Mouse (Mus musculus) myocyte (in vitro differentiated cells): ENCODE results near the gene P2ry2. TPM values are rescaled to one million over a fixed set of nuclear protein-coding genes. Genes with fewer than 3 reads are reported as not detected.

Experiments used
- H3K27me3 ChIP-seq: one replicate; pipeline ENCODE4 v1.6.1; 2011; ENCODE audit not compliant: control insufficient read depth, insufficient read depth, insufficient read length
- H3K36me3 ChIP-seq: one replicate; pipeline ENCODE4 v1.6.1; 2011; ENCODE audit not compliant: control insufficient read depth, insufficient read depth
- H3K4me2 ChIP-seq: one replicate; pipeline ENCODE4 v1.6.1; 2011; ENCODE audit warnings: low read depth, control low read depth
- H3K4me3 ChIP-seq: one replicate; pipeline ENCODE4 v1.5.1; 2011; ENCODE audit warnings: mild to moderate bottlenecking, control low read depth, moderate library complexity
- H3K79me2 ChIP-seq: one replicate; pipeline ENCODE4 v1.6.1; 2011; ENCODE audit not compliant: control insufficient read depth, insufficient read depth
- H3ac ChIP-seq: one replicate; pipeline ENCODE4 v1.6.1; 2011; ENCODE audit not compliant: control insufficient read depth, insufficient read length
- CEBPB ChIP-seq: IDR thresholded peaks from 2 replicates; pipeline ENCODE4 v1.6.1; 2011; ENCODE audit warnings: mild to moderate bottlenecking, moderate library complexity; ENCODE audit not compliant: poor library complexity, insufficient read depth, severe bottlenecking
- E2F4 ChIP-seq: IDR thresholded peaks from one replicate; pipeline ENCODE4 v1.6.1; 2011; ENCODE audit warnings: mild to moderate bottlenecking, control low read depth, moderate library complexity; ENCODE audit not compliant: insufficient read depth
- MAX ChIP-seq: IDR thresholded peaks from one replicate; pipeline ENCODE4 v1.6.1; 2011; ENCODE audit warnings: low read depth, mild to moderate bottlenecking, control low read depth
- MYOD1 ChIP-seq, 3 experiments: IDR thresholded peaks; one replicate each; pipeline ENCODE4 v1.6.1; 2011; ENCODE audit warnings: control low read depth in 2 of 3, low read depth in 2 of 3, mild to moderate bottlenecking in 2 of 3, moderate library complexity in 1 of 3; ENCODE audit not compliant: insufficient read length in 2 of 3, control insufficient read depth in 1 of 3
- MYOG ChIP-seq, 3 experiments: IDR thresholded peaks; one replicate each; pipeline ENCODE4 v1.6.1; 2011; ENCODE audit warnings: control low read depth in 2 of 3, low read depth in 2 of 3, mild to moderate bottlenecking in 2 of 3; ENCODE audit not compliant: insufficient read length in 2 of 3, control insufficient read depth in 1 of 3, insufficient read depth in 1 of 3
- POLR2A ChIP-seq: IDR thresholded peaks from one replicate; pipeline ENCODE4 v1.6.1; 2011; ENCODE audit warnings: low read depth, mild to moderate bottlenecking, control low read depth, moderate library complexity; ENCODE audit not compliant: insufficient read length
- POLR2AphosphoS2 ChIP-seq: IDR thresholded peaks from one replicate; pipeline ENCODE4 v1.6.1; 2011; ENCODE audit warnings: low read depth, control low read depth; ENCODE audit not compliant: insufficient read length
- REST ChIP-seq: IDR thresholded peaks from one replicate; pipeline ENCODE4 v1.6.1; 2011; ENCODE audit warnings: mild to moderate bottlenecking, control low read depth, moderate library complexity; ENCODE audit not compliant: insufficient read depth, insufficient read length
- SRF ChIP-seq: IDR thresholded peaks from one replicate; pipeline ENCODE4 v1.6.1; 2011; ENCODE audit warnings: low read depth; ENCODE audit not compliant: control insufficient read depth, insufficient read length
- TCF12 ChIP-seq: IDR thresholded peaks from one replicate; pipeline ENCODE4 v1.6.1; 2011; ENCODE audit warnings: mild to moderate bottlenecking, control low read depth; ENCODE audit not compliant: poor library complexity, insufficient read depth, severe bottlenecking
- TCF3 ChIP-seq: IDR thresholded peaks from one replicate; pipeline ENCODE4 v1.6.1; 2011; ENCODE audit warnings: low read depth, control low read depth; ENCODE audit not compliant: insufficient read length
- USF1 ChIP-seq: IDR thresholded peaks from one replicate; pipeline ENCODE4 v1.6.1; 2011; ENCODE audit warnings: low read depth, mild to moderate bottlenecking, control low read depth, moderate library complexity
- polyA plus RNA-seq: library from polyadenylated mRNA; unstranded; fragments of >200 nt; fragmentation: generic; extraction: Trizol; gene quantifications from one replicate; pipeline ENCODE4 v1.2.1, GENCODE M21; 2012; ENCODE audit warnings: missing spikeins

The P2ry2 gene
- polyA plus RNA-seq, 1 experiment, result 20.8 TPM

GRCm38 (mm10) chr7:101014041-101014440, 1.4 kb upstream of the P2ry2 start:
- no peaks in the 10 kb centered on the region for H3K79me2 ChIP-seq
- TF ChIP-seq CEBPB (no peak), TCF3 (no peak), MAX (no peak), POLR2AphosphoS2 (no peak), SRF (no peak), TCF12 (no peak), POLR2A (no peak), REST (no peak), USF1 (no peak), MYOD1 (IDR thresholded peaks at IDR 0.05; ENCODE audit: control insufficient read depth in 1 of 3, insufficient read length in 2 of 3, low read depth in 2 of 3) (no peak), MYOG (IDR thresholded peaks at IDR 0.05; ENCODE audit: control insufficient read depth in 1 of 3, insufficient read depth in 1 of 3, insufficient read length in 2 of 3, low read depth in 2 of 3) (no peak), E2F4 (no peak)
- no peaks in the 10 kb centered on the region for H3K27me3 ChIP-seq
- H3K36me3 ChIP-seq, result no peaks in the 10 kb centered on the region
- H3ac ChIP-seq, result no peak overlapping the region
- H3K4me2 ChIP-seq, result no peak overlapping the region
- H3K4me3 ChIP-seq, result no peak overlapping the region

- H3K36me3 ChIP-seq, result no peaks in the 10 kb centered on the region
- no peak for TF ChIP-seq REST
- peak in 2 of 3 experiments; percentile 19 to 52 for TF ChIP-seq MYOG (IDR thresholded peaks at IDR 0.05; ENCODE audit: control insufficient read depth in 1 of 3, insufficient read depth in 1 of 3, insufficient read length in 2 of 3, low read depth in 2 of 3)
- peak in 1 of 3 experiments; percentile 63 for TF ChIP-seq MYOD1 (IDR thresholded peaks at IDR 0.05; ENCODE audit: control insufficient read depth in 1 of 3, insufficient read length in 2 of 3, low read depth in 2 of 3)
- peak; percentile 26 for TF ChIP-seq USF1
- no peak for TF ChIP-seq SRF
- TF ChIP-seq CEBPB, result no peak
- TF ChIP-seq TCF12, result no peak
- TF ChIP-seq POLR2A, result peak; percentile 81
- peak; percentile 66 for TF ChIP-seq POLR2AphosphoS2
- TF ChIP-seq E2F4, result no peak
- no peak for TF ChIP-seq MAX
- TF ChIP-seq TCF3, result no peak
- H3K79me2 ChIP-seq, result no peaks in the 10 kb centered on the region
- H3K4me2 ChIP-seq, result peak overlapping the region; percentile 79
- H3K4me3 ChIP-seq, result peak overlapping the region; percentile 37
- no peaks in the 10 kb centered on the region for H3K27me3 ChIP-seq
- peak overlapping the region; percentile 43 for H3ac ChIP-seq
Observed at GRCm38 (mm10) chr7:101011681-101012367, 842 bp downstream of the P2ry2 start.

- Histone ChIP-seq H3K79me2 (no peaks in the 10 kb centered on the region), H3ac (no peak overlapping the region), H3K4me3 (peak overlapping the region; percentile 37), H3K36me3 (no peaks in the 10 kb centered on the region), H3K27me3 (no peaks in the 10 kb centered on the region), H3K4me2 (peak overlapping the region; percentile 53)
- no peak for TF ChIP-seq TCF3
- no peak for TF ChIP-seq REST
- TF ChIP-seq CEBPB, result no peak
- no peak for TF ChIP-seq E2F4
Observed at GRCm38 (mm10) chr7:101010741-101011140, 1.9 kb downstream of the P2ry2 start.

- Histone ChIP-seq H3K27me3 (no peaks in the 10 kb centered on the region), H3K79me2 (no peaks in the 10 kb centered on the region), H3K36me3 (no peaks in the 10 kb centered on the region), H3K4me2 (peak overlapping the region; percentile 34), H3ac (no peak overlapping the region), H3K4me3 (no peak overlapping the region)
- TF ChIP-seq POLR2AphosphoS2 (no peak), E2F4 (no peak), TCF3 (no peak), REST (no peak), POLR2A (no peak), MYOG (IDR thresholded peaks at IDR 0.05; ENCODE audit: control insufficient read depth in 1 of 3, insufficient read depth in 1 of 3, insufficient read length in 2 of 3, low read depth in 2 of 3) (peak in 2 of 3 experiments; percentile 32 to 78), TCF12 (peak; percentile 14), USF1 (no peak), CEBPB (no peak), MAX (no peak), SRF (no peak), MYOD1 (IDR thresholded peaks at IDR 0.05; ENCODE audit: control insufficient read depth in 1 of 3, insufficient read length in 2 of 3, low read depth in 2 of 3) (peak in 2 of 3 experiments; percentile 43 to 81)
Observed at GRCm38 (mm10) chr7:101006201-101006600, 6.5 kb downstream of the P2ry2 start.

- Histone ChIP-seq H3K4me2 (no peak overlapping the region), H3K4me3 (no peak overlapping the region), H3K27me3 (no peaks in the 10 kb centered on the region), H3K79me2 (no peaks in the 10 kb centered on the region), H3ac (no peak overlapping the region), H3K36me3 (no peaks in the 10 kb centered on the region)
- TF ChIP-seq SRF (no peak), REST (no peak), MYOG (IDR thresholded peaks at IDR 0.05; ENCODE audit: control insufficient read depth in 1 of 3, insufficient read depth in 1 of 3, insufficient read length in 2 of 3, low read depth in 2 of 3) (no peak), POLR2A (no peak), MAX (no peak)
Observed at GRCm38 (mm10) chr7:101005119-101005518, 7.5 kb downstream of the P2ry2 start.
